In the genomic region with DNA sequence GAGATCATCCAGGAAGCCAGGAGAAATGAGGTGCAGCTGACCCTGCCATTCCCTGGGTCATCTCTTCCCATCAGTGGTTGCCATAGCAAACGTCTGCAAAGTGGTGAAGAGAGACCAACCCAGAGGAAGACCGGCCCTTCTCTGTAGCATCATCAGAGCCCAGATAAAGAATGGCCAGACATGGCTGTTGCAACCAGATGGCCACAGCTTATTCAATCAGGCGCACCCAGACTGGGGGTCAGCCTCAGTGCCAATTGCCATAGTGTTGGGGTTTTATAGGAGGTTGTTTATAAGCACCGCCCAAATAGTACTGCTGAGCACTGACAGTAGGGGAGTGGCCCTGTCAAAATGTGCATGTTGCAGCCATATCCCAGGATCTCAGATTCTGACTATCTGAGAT, we compare ENCODE assay signal across 12 mouse cellular contexts.
"Had no signal": no experiment of that assay in that cellular context is flagged by ENCODE, and none has a peak within 500 bp of the region (broad histone marks: within the 10 kb centered on the region; RNA-seq: fewer than 3 reads in every experiment).

No protein-coding gene starts in this region.

- H3K27me3 ChIP-seq: kidney, embryonic 15.5 days; limb, embryonic 15.5 days; liver, embryonic 12.5 days; lung, embryonic 15.5 days; megakaryocyte, embryonic 14.5 days had no signal

- H3K9me3 ChIP-seq: kidney, embryonic 15.5 days; limb, embryonic 15.5 days; liver, embryonic 12.5 days; lung, embryonic 15.5 days; megakaryocyte, embryonic 14.5 days had no signal

- H3K4me2 ChIP-seq: kidney, embryonic 15.5 days; limb, embryonic 15.5 days; liver, embryonic 12.5 days; lung, embryonic 15.5 days had no signal

- H3K4me3 ChIP-seq: kidney, embryonic 15.5 days; limb, embryonic 15.5 days; liver, embryonic 12.5 days; lung, embryonic 15.5 days; megakaryocyte, embryonic 14.5 days had no signal

- ATAC-seq: liver, embryonic 12.5 days had no signal

- H3K9ac ChIP-seq: kidney, embryonic 15.5 days; limb, embryonic 15.5 days; liver, embryonic 12.5 days; lung, embryonic 15.5 days had no signal

- H3K36me3 ChIP-seq: kidney, embryonic 15.5 days; limb, embryonic 15.5 days; liver, embryonic 12.5 days; lung, embryonic 15.5 days had no signal

- H3K4me1 ChIP-seq: kidney, embryonic 15.5 days; limb, embryonic 15.5 days; liver, embryonic 12.5 days; lung, embryonic 15.5 days; megakaryocyte, embryonic 14.5 days had no signal

- DNase-seq: kidney, postnatal 14 days; lung, postnatal 14 days; midbrain, embryonic 14.5 days; right cerebral cortex, adult 18-20 months; right cerebral cortex, postnatal 25 days; thymus, postnatal 36 days had no signal

- H3K27ac ChIP-seq: kidney, embryonic 15.5 days; limb, embryonic 15.5 days; liver, embryonic 12.5 days; lung, embryonic 15.5 days; macrophage had no signal
